ENCODE assay signal across 36 mouse cellular contexts in the genomic region with DNA sequence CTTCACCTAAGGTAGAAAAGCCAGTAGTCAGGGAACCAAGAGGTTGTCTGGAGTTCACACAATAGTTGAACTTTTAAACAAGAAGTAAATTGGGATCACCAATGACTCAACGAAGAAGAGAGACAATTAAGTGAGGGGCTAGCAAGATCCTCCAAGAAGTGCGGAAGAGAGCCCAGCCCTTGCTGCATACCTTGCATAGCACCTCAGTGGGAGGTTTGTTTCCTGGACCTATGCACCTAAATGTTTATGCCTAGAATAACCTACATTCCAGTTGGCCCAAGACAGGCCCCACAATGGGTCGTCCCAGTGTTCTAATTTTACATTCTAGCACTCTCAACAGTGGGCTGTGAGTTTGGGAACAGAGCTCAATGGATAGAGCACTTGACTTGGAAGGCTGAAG. TPM values are rescaled to one million over a fixed set of nuclear protein-coding genes. Genes with fewer than 3 reads are reported as not detected.
"Had no signal": no experiment of that assay in that cellular context is flagged by ENCODE, and none has a peak within 500 bp of the region (broad histone marks: within the 10 kb centered on the region; RNA-seq: fewer than 3 reads in every experiment).

No protein-coding gene starts in this region.

- H3K27me3 ChIP-seq: heart, embryonic 12.5 days; hindbrain, embryonic 13.5 days; hindbrain, embryonic 15.5 days; kidney, embryonic 15.5 days; limb, embryonic 13.5 days; limb, embryonic 15.5 days; liver, embryonic 12.5 days had no signal

- H3K4me1 ChIP-seq: heart, embryonic 12.5 days; hindbrain, embryonic 10.5 days; hindbrain, embryonic 13.5 days; hindbrain, embryonic 15.5 days; kidney, embryonic 15.5 days; limb, embryonic 13.5 days; limb, embryonic 15.5 days; liver, embryonic 12.5 days had no signal

- H3K27ac ChIP-seq: gastrocnemius, adult 2 months; heart, adult 2 months; hindbrain, embryonic 10.5 days; hindbrain, embryonic 13.5 days; hindbrain, embryonic 15.5 days; hindbrain, postnatal 0 days; kidney, embryonic 15.5 days; kidney, postnatal 0 days; limb, embryonic 13.5 days; limb, embryonic 15.5 days; liver, embryonic 12.5 days; liver, embryonic 14.5 days had no signal

- H3K36me3 ChIP-seq: heart, embryonic 12.5 days; hindbrain, embryonic 10.5 days; hindbrain, embryonic 13.5 days; hindbrain, embryonic 15.5 days; kidney, embryonic 15.5 days; limb, embryonic 13.5 days; limb, embryonic 15.5 days; liver, embryonic 12.5 days had no signal

- H3K9me3 ChIP-seq: heart, embryonic 12.5 days; hindbrain, embryonic 10.5 days; hindbrain, embryonic 13.5 days; hindbrain, embryonic 15.5 days; kidney, embryonic 15.5 days; limb, embryonic 13.5 days; limb, embryonic 15.5 days; liver, embryonic 12.5 days had no signal

- DNase-seq: gastrocnemius, adult 2 months; gastrocnemius, postnatal 10 days; gastrocnemius, postnatal 36 days; heart, adult 11 months; heart, adult 2 months; heart, postnatal 10 days; heart, postnatal 4 days; kidney, adult 11 months; kidney, adult 2 months; kidney, adult 9 months; kidney, postnatal 14 days; kidney, postnatal 36 days; layer of hippocampus, adult 9-11 months; layer of hippocampus, postnatal 36 days; left cerebral cortex, postnatal 4 days had no signal

- H3K4me3 ChIP-seq: gastrocnemius, adult 2 months; heart, adult 2 months; heart, embryonic 12.5 days; hindbrain, embryonic 10.5 days; hindbrain, embryonic 13.5 days; hindbrain, embryonic 15.5 days; kidney, embryonic 15.5 days; limb, embryonic 13.5 days; limb, embryonic 15.5 days; liver, embryonic 12.5 days had no signal

RNA-seq across cellular contexts. Expression of a gene that starts 43.7 kb away (rescaled TPM):
- total RNA-seq: gastrocnemius, adult 2 months; gastrocnemius, postnatal 10 days; gastrocnemius, postnatal 36 days; hindbrain, postnatal 0 days; layer of hippocampus, adult 18-20 months; layer of hippocampus, postnatal 36 days; left cerebral cortex, postnatal 25 days; left cerebral cortex, postnatal 4 days; liver, adult 2 months had no signal
- polyA plus RNA-seq: hindbrain, embryonic 10.5 days; hindbrain, embryonic 13.5 days; hindbrain, embryonic 15.5 days; hindbrain, postnatal 0 days; intestine, embryonic 14.5 days; large intestine, adult 2 months; limb, embryonic 11.5 days; liver, embryonic 12.5 days had no signal

RNA-seq across cellular contexts. Expression of a gene that starts 57.5 kb away (rescaled TPM):
- total RNA-seq: layer of hippocampus, adult 18-20 months; layer of hippocampus, postnatal 14 days; layer of hippocampus, postnatal 36 days; left cerebral cortex, adult 18-20 months; left cerebral cortex, postnatal 10 days had no signal
- polyA plus RNA-seq: heart, embryonic 12.5 days; heart, embryonic 14.5 days; limb, embryonic 11.5 days; limb, embryonic 13.5 days had no signal
